ENCODE assay signal across 22 mouse cellular contexts in the genomic region with DNA sequence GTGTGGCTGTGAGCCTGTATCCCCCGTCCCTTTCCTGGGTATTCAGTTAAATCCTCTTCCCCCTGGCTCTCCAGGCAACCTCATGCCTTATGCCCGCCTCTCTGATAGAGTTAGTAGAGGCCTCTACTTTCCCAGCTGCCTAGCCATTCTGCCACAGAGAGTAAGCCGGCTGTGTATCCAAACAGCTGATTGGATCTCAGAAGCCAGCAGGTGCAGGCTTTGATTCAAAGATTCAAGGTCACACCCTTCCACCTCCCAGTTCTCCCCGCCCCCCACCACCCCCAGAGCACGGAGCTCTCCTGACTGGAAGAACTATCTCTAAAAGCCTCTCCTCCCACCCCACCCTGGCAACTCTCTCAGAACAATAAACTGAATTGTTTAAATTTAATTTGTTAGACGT. TPM values are rescaled to one million over a fixed set of nuclear protein-coding genes. Genes with fewer than 3 reads are reported as not detected.
DNase-seq lines count a peak whose midpoint lies in the region; ATAC-seq and TF ChIP-seq lines count a peak whose summit lies in the region.
"Had no signal": no experiment of that assay in that cellular context is flagged by ENCODE, and none has a peak within 500 bp of the region (broad histone marks: within the 10 kb centered on the region; RNA-seq: fewer than 3 reads in every experiment).

No protein-coding gene starts in this region.

- H3K9ac ChIP-seq in intestine, embryonic 15.5 days = no peak overlapping the region
- H3K9ac ChIP-seq in intestine, postnatal 0 days (ENCODE audit: low read depth, low read length) = no peak overlapping the region
- H3K9ac ChIP-seq in ES-E14 (ENCODE audit: insufficient read depth, low read depth, low read length, poor library complexity, severe bottlenecking) = no peak overlapping the region
- H3K9ac ChIP-seq in hindbrain, embryonic 11.5 days (ENCODE audit: low read depth, low read length) = no peak overlapping the region
- no peak overlapping the region for H3K9ac ChIP-seq in midbrain, embryonic 13.5 days (replicated peaks)
- H3K9ac ChIP-seq in heart, embryonic 12.5 days = no peak overlapping the region
- H3K9ac ChIP-seq: limb, embryonic 13.5 days; liver, embryonic 15.5 days had no signal

- no peaks in the 10 kb centered on the region for H3K36me3 ChIP-seq in intestine, embryonic 15.5 days
- no peaks in the 10 kb centered on the region for H3K36me3 ChIP-seq in intestine, postnatal 0 days (ENCODE audit: control insufficient read depth, insufficient read depth)
- H3K36me3 ChIP-seq in ES-E14 (ENCODE audit: control insufficient read depth, insufficient read depth, low read length, poor library complexity, severe bottlenecking) = no peaks in the 10 kb centered on the region
- H3K36me3 ChIP-seq in hindbrain, embryonic 11.5 days (ENCODE audit: control insufficient read depth, insufficient read depth, low read length) = no peaks in the 10 kb centered on the region
- no peaks in the 10 kb centered on the region for H3K36me3 ChIP-seq in midbrain, embryonic 13.5 days
- no peaks in the 10 kb centered on the region for H3K36me3 ChIP-seq in heart, embryonic 12.5 days
- H3K36me3 ChIP-seq: limb, embryonic 13.5 days; liver, embryonic 15.5 days had no signal

- WGBS in intestine, embryonic 15.5 days = 40% methylated on average over 6 of the region's 6 CpGs
- WGBS in intestine, postnatal 0 days = 24% methylated on average over 6 of the region's 6 CpGs
- WGBS in hindbrain, embryonic 11.5 days = 30% methylated on average over 6 of the region's 6 CpGs
- 14% methylated on average over 6 of the region's 6 CpGs for WGBS in midbrain, embryonic 13.5 days
- WGBS in heart, embryonic 12.5 days = 38% methylated on average over 6 of the region's 6 CpGs

- no peak overlapping the region for H3K4me3 ChIP-seq in intestine, embryonic 15.5 days (replicated peaks)
- no peak overlapping the region for H3K4me3 ChIP-seq in intestine, postnatal 0 days (ENCODE audit: low read depth, low read length)
- no peak overlapping the region for H3K4me3 ChIP-seq in ES-E14 (ENCODE audit: insufficient read depth in 1 of 2, low read depth in 1 of 2, low read length in 2 of 2, poor library complexity in 1 of 2, severe bottlenecking in 1 of 2)
- H3K4me3 ChIP-seq in hindbrain, embryonic 11.5 days (ENCODE audit: low read depth, low read length) = no peak overlapping the region
- no peak overlapping the region for H3K4me3 ChIP-seq in midbrain, embryonic 13.5 days (replicated peaks)
- H3K4me3 ChIP-seq in heart, embryonic 12.5 days = no peak overlapping the region
- H3K4me3 ChIP-seq: erythroblast, embryonic 14.5 days; heart, adult 2 months; limb, embryonic 13.5 days; liver, embryonic 15.5 days; megakaryocyte, embryonic 14.5 days had no signal

- peaks cover 16% of the 10 kb centered on the region for H3K4me1 ChIP-seq in intestine, embryonic 15.5 days (replicated peaks)
- no peaks in the 10 kb centered on the region for H3K4me1 ChIP-seq in intestine, postnatal 0 days (replicated peaks; ENCODE audit: control insufficient read depth, insufficient read depth, low read length)
- H3K4me1 ChIP-seq in ES-E14 (ENCODE audit: control insufficient read depth in 2 of 2, insufficient read depth in 2 of 2, low read length in 2 of 2, poor library complexity in 1 of 2) = peaks cover 22 to 45% of the 10 kb centered on the region in 2 experiments
- H3K4me1 ChIP-seq in hindbrain, embryonic 11.5 days (replicated peaks; ENCODE audit: control insufficient read depth, insufficient read depth, low read length) = peaks cover 20% of the 10 kb centered on the region
- peaks cover 73% of the 10 kb centered on the region for H3K4me1 ChIP-seq in midbrain, embryonic 13.5 days (replicated peaks)
- peaks cover 18% of the 10 kb centered on the region for H3K4me1 ChIP-seq in heart, embryonic 12.5 days (replicated peaks)
- H3K4me1 ChIP-seq: liver, embryonic 15.5 days; megakaryocyte, embryonic 14.5 days had no signal

- H3K9me3 ChIP-seq in intestine, embryonic 15.5 days = no peaks in the 10 kb centered on the region
- H3K9me3 ChIP-seq in intestine, postnatal 0 days (ENCODE audit: control insufficient read depth) = no peaks in the 10 kb centered on the region
- H3K9me3 ChIP-seq in ES-E14 (ENCODE audit: control insufficient read depth, insufficient read depth, low read depth, low read length) = no peaks in the 10 kb centered on the region
- no peaks in the 10 kb centered on the region for H3K9me3 ChIP-seq in hindbrain, embryonic 11.5 days (ENCODE audit: control insufficient read depth, low read length)
- H3K9me3 ChIP-seq in midbrain, embryonic 13.5 days = no peaks in the 10 kb centered on the region
- no peaks in the 10 kb centered on the region; the same call in 1 of the 2 replicates for H3K9me3 ChIP-seq in heart, embryonic 12.5 days (replicated peaks)
- H3K9me3 ChIP-seq: liver, embryonic 15.5 days had no signal

- no peak for TF ChIP-seq CTCF in intestine, postnatal 0 days (IDR thresholded peaks at IDR 0.05; ENCODE audit: low read depth)

- ATAC-seq in intestine, embryonic 15.5 days = peak; percentile 31; the same call in 1 of the 2 replicates
- ATAC-seq in intestine, postnatal 0 days = no peak
- no peak for ATAC-seq in hindbrain, embryonic 11.5 days (ENCODE audit: low FRiP score)
- ATAC-seq in midbrain, embryonic 13.5 days = no peak
- ATAC-seq in heart, embryonic 12.5 days (ENCODE audit: insufficient number of reproducible peaks, low FRiP score) = no peak

- peak; percentile 54 for DNase-seq in ES-E14 (ENCODE audit: low read depth, low spot score)
- DNase-seq in hindbrain, embryonic 11.5 days (ENCODE audit: low spot score) = no peak
- DNase-seq in adrenal gland, adult 8-10 months = no peak
- DNase-seq: adrenal gland, postnatal 25 days; cerebellum, adult 9-11 months; heart, adult 2 months; heart, postnatal 10 days; kidney, postnatal 10 days; lung, postnatal 10 days; thymus, postnatal 4 days had no signal

- H3K27me3 ChIP-seq in intestine, embryonic 15.5 days (replicated peaks) = no peaks in the 10 kb centered on the region
- H3K27me3 ChIP-seq in intestine, postnatal 0 days (replicated peaks; ENCODE audit: control insufficient read depth, insufficient read depth, low read length) = no peaks in the 10 kb centered on the region
- no peaks in the 10 kb centered on the region for H3K27me3 ChIP-seq in hindbrain, embryonic 11.5 days (ENCODE audit: control insufficient read depth, insufficient read depth, low read length)
- H3K27me3 ChIP-seq in midbrain, embryonic 13.5 days = peaks cover 22% of the 10 kb centered on the region
- H3K27me3 ChIP-seq in heart, embryonic 12.5 days (replicated peaks) = peaks cover 71% of the 10 kb centered on the region

- H3K4me2 ChIP-seq in intestine, embryonic 15.5 days (replicated peaks) = no peak overlapping the region
- no peak overlapping the region for H3K4me2 ChIP-seq in intestine, postnatal 0 days (replicated peaks; ENCODE audit: low read depth)
- no peak overlapping the region for H3K4me2 ChIP-seq in hindbrain, embryonic 11.5 days (replicated peaks; ENCODE audit: low read depth, low read length)
- no peak overlapping the region for H3K4me2 ChIP-seq in midbrain, embryonic 13.5 days (replicated peaks)
- no peak overlapping the region for H3K4me2 ChIP-seq in heart, embryonic 12.5 days
- H3K4me2 ChIP-seq: limb, embryonic 13.5 days; liver, embryonic 15.5 days had no signal

- in situ Hi-C loops in ES-E14 (cut with MboI; ENCODE audit: low sequenced_read_pairs in 2 of 2, unreplicated experiment in 2 of 2) = no loop called here

- no peak overlapping the region for H3K27ac ChIP-seq in intestine, embryonic 15.5 days
- no peak overlapping the region for H3K27ac ChIP-seq in intestine, postnatal 0 days (ENCODE audit: low read depth, low read length)
- H3K27ac ChIP-seq in ES-E14 (ENCODE audit: insufficient read depth, low read depth, low read length, poor library complexity, severe bottlenecking) = no peak overlapping the region
- peak overlapping the region; percentile 51 for H3K27ac ChIP-seq in hindbrain, embryonic 11.5 days (ENCODE audit: low read depth, low read length)
- peak overlapping the region; percentile 88 for H3K27ac ChIP-seq in midbrain, embryonic 13.5 days
- H3K27ac ChIP-seq in heart, embryonic 12.5 days (ENCODE audit: poor library complexity, severe bottlenecking) = no peak overlapping the region
- H3K27ac ChIP-seq: heart, adult 2 months; limb, embryonic 13.5 days; liver, embryonic 15.5 days had no signal

TF ChIP-seq in ES-E14, 5 proteins besides CTCF, POLR2A, EP300 and RAD21:
- TF ChIP-seq HCFC1 (IDR thresholded peaks at IDR 0.05; ENCODE audit: borderline replicate concordance, insufficient read depth, low read length) (no peak), ZNF384 (IDR thresholded peaks at IDR 0.05; ENCODE audit: low read depth, low read length) (no peak), ZC3H11A (IDR thresholded peaks at IDR 0.05; ENCODE audit: borderline replicate concordance, low read depth, low read length) (no peak), CHD2 (IDR thresholded peaks at IDR 0.05; ENCODE audit: low read depth, low read length) (no peak), MAFK (IDR thresholded peaks at IDR 0.05; ENCODE audit: insufficient read depth, low read depth, low read length) (no peak)
TF ChIP-seq in ES-E14: peak in this region for 0.

RNA-seq across cellular contexts. Expression of a gene that starts 45.8 kb away (rescaled TPM):
- polyA plus RNA-seq in intestine, embryonic 15.5 days (2015; fragmentation: Nextera tagmentation; extraction: Ambion mirVana) = not detected in 2 replicates
- not detected in 2 replicates for polyA plus RNA-seq in intestine, postnatal 0 days (2015; fragmentation: Nextera tagmentation; extraction: Ambion mirVana)
- total RNA-seq in ES-E14 (2012; rRNA removed) = not detected in 2 replicates
- polyA plus RNA-seq in hindbrain, embryonic 11.5 days (2014; fragmentation: Nextera tagmentation; extraction: Ambion mirVana) = not detected in 2 replicates
- not detected in 2 replicates for polyA plus RNA-seq in midbrain, embryonic 13.5 days (2015; fragmentation: Nextera tagmentation; extraction: Ambion mirVana)
- not detected in 2 replicates for polyA plus RNA-seq in heart, embryonic 12.5 days (2016; fragmentation: Nextera tagmentation; extraction: Ambion mirVana)
- not detected for total RNA-seq in adrenal gland, adult 8-10 months (2022)
- total RNA-seq: adrenal gland, postnatal 25 days; gastrocnemius, adult 8-10 months; heart, adult 2 months; heart, postnatal 10 days had no signal
- polyA plus RNA-seq: C2C12; erythroblast, embryonic 14.5 days; limb, embryonic 13.5 days; liver, embryonic 15.5 days; small intestine, adult 2 months; stomach, embryonic 14.5 days had no signal

Comparison
In these comparisons a context has a peak if more than half of its experiments do, and no peak if none do; other contexts are left out.
1. H3K27ac ChIP-seq: peak in hindbrain, embryonic 11.5 days (single experiment) and midbrain, embryonic 13.5 days (single experiment); none in intestine, embryonic 15.5 days (single experiment), intestine, postnatal 0 days (single experiment), ES-E14 (single experiment) and heart, embryonic 12.5 days (single experiment).